Mouse (Mus musculus): ENCODE results near the gene Ctr9.

The Ctr9 gene

GRCm38 (mm10) chr7:111029046-111029553, 349 bp downstream of the Ctr9 start:
- DNase-seq (ENCODE audit: low spot score in 2 of 2) = no peak

- DNase-seq (ENCODE audit: low spot score in 2 of 2) = no peak
These were observed 20.2 kb downstream of the Ctr9 start for GRCm38 (mm10) chr7:111048920-111049319.

DNA sequence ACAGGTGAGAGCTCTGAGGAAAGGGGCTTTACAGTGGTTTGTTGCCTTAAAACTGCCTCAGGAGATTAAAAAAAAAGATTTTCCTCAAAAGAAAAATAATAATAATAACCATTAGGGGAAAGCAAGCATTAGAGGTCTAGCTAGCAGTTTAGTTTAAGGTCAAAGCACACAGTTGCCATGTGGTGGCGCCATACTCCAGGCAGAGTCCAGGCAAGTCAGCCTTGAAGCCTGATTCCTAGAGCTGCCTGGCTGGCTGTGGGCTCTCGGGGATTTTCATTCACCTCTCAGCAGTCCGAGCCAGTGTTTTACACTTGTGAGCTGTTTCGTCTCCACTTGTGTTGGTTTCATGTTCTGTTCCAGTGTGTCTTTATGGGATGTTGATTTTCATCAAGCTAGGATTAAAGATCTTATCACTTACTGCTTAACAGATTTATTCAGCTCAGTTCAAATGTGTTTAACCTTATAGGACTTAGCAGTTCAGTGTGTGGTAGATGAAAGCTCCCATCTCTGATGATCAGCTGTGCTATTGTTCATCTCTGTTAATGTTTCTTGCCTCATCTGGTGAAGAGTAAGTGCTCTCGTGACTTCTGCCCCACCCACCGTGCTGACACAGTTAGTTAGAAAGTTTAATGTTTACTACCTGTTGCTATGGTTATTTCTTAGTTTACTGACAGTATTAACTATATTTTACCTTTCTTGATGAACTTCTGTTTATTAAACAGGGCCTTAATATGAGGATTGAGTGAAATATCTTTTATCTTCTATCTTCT, 21.1 kb downstream of the Ctr9 start:
- peak; percentile 46 to 78 for DNase-seq (ENCODE audit: low spot score in 2 of 2)

DNA sequence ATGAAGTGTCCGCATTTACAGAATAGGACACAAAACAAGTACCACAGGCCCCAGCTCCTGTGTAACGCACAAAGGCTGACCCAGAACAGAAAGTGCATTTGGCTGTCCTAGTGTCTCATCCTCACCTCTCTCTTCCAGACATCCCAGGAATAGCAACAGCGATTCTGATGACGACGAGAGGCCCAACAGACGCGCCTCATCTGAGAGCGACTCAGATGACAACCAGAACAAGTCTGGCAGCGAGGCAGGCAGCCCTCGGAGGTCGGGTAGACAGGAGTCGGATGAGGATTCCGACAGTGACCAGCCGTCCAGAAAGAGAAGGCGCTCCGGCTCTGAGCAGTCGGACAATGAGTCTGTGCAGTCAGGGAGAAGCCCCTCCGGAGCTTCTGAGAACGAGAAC, 26.5 kb downstream of the Ctr9 start:
- no peak for DNase-seq (ENCODE audit: low spot score in 2 of 2)

DNA sequence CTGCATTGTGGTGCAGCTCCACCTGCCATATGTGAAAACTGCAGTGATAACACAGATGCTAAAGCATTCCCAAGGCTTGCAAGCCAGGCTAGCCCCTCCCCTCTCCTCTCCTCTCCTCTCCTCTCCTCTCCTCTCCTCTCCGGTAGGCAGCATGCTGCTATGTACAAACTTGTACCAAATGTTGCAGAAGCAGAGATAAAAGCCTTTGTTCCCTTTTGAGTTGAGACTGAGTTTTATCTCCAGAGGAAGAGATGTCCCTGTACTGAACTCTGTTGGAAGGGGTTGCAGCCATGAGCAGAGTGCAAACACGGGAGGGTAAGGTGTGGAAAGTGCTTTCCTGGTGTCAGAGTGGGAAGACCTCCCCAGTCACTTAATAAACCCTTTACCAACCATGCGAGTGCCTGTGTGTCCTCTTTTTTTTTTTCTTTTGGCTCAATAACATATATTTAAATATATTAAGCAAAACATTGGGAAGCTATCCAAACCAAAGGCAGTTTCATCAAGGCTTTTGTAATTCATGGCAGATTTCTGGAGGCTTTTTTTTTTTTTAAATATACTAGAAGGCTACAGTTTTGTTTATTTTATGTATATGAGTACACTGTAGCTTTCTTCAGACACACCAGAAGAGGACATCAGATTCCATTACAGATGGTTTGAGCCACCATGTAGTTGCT, 27.4 kb downstream of the Ctr9 start:
- DNase-seq (ENCODE audit: low spot score in 2 of 2) = no peak

- DNase-seq (ENCODE audit: low spot score in 2 of 2) = no peak
These were observed 30.8 kb downstream of the Ctr9 start for GRCm38 (mm10) chr7:111059527-111059926.

DNA sequence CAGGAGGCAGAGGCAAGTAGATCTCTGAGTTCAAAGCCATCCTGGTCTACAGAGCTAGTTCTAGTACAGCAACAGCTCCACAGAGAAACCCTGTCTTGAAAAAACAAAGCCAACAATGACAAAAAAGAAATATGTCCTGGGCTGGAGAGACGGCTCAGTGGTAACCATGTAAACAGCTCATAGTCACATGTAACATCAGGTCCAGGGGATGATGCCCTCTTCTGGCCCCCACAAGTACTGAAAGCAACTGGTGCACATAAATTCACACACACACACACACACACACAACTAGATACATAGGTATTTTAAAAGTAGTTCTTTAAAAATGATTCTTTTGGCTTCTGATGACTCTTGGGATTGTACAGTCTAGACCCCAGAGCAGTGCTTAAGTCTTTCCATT, 34.2 kb downstream of the Ctr9 start:
- no peak for DNase-seq (ENCODE audit: low spot score in 2 of 2)

DNA sequence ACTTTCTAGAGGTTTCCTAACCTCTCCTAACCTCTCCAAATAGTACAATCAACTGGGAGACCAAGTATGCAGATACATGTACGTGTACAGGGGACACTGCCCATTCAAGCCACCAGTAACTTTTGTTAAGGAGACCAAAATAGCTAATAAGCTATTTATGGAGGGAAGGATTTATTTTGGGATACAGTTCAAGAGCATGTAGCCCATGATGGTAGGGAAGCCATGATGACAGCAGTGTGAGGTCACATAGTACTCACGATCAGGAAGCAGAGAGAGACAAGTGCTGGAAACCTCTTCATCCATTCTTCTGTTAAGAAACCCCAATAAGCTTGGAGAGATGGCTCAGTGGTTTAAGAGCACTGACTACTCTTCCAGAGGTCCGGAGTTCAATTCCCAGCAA, 39.4 kb downstream of the Ctr9 start:
- DNase-seq (ENCODE audit: low spot score in 2 of 2) = no peak

- DNase-seq (ENCODE audit: low spot score in 2 of 2) = no peak
These were observed 40.9 kb downstream of the Ctr9 start for GRCm38 (mm10) chr7:111069439-111070166.

DNA sequence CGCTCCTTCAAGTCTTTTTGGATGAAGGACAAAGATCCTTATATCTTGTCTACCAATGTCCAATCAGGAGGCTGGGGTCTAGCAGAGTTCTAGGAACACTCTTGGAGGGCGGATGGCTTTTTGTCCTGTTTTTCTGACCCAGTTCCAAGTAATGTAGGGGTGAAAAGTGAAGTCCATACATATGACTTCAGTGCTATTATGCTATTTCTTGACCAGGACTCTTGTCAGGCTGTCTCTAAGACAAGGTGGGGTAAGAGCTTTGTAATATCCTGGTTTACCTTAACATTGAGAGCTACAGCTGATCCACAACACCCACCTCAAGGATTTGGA, 41.4 kb downstream of the Ctr9 start:
- DNase-seq (ENCODE audit: low spot score in 2 of 2) = no peak

DNA sequence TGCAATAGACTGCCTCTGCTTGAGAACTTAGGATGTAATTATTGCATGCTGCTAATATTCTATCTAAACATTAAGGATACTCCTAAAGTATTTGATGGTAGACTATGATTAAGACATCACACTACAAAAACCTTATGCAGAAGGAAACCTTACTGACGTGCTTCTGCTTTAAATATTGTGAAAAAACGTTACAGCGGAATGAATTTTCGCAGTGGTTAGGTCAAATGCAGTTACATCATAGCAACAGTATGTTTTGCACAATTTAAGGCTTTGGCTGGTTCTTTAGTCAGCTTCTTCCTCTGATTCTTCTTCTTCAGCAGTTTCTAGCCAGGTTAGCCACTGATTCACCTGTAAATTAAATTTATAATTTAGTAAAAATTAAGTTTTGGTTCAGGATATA, 43.7 kb downstream of the Ctr9 start:
- DNase-seq (ENCODE audit: low spot score in 2 of 2) = no peak

GRCm38 (mm10) chr7:111075288-111075687, 46.5 kb downstream of the Ctr9 start:
- no peak for DNase-seq (ENCODE audit: low spot score in 2 of 2)

DNA sequence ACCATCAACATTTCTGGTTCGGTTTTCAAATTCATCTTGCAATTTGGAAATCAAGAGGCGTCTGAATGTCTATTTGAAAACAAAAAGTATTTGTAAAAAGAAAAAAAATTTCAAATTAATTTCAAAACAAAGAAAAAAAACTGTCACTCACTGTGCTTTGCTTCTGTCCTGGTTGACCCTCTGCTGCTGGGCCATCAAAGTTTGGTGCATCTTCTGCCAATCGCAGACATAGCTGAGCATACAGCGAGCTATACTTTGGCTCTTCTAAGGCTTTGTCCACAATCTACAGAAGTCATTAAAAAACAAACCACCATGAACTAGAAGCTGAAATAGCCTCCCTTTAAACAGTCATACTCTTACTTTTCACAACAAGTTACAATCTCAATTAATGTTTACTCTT, 49.5 kb downstream of the Ctr9 start:
- DNase-seq (ENCODE audit: low spot score in 2 of 2) = no peak

DNA sequence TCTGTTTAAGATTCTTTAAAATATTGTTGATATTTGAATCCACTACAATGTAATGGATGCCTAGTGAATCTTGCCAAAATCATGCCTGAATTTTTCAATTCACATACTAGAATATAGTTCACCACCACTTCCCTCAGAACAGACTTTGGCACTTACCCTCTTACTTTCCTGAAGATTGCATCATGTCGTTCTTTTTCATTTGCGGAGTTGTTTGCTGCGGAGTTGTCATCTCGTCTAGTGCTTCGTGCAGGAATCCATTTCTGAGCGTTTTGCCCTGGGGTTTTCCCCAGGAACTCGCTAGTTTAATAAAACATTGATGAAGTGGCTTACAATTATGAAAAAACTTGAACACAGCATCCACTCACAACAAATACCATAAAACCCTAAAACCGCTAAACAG, 51.3 kb downstream of the Ctr9 start:
- no peak for DNase-seq (ENCODE audit: low spot score in 2 of 2)

DNA sequence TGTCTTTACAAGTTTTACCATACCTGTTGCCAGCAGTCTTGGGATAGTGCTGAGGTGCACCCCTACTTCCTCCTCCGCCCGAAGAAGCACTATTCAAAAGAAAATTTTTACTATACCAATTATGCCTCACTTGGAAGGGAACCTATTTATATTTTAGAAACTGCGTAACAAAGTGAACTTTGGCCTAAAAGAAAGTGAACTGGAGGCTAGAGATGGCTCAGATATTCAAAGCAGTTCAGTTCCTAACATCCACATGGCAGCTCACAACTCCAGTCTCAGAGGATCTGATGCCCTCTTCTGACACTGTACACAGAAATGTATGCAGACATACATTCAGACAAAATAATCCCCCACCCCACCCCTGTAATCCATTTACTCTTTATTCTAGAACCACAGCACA, 52.1 kb downstream of the Ctr9 start:
- no peak for DNase-seq (ENCODE audit: low spot score in 2 of 2)

DNA sequence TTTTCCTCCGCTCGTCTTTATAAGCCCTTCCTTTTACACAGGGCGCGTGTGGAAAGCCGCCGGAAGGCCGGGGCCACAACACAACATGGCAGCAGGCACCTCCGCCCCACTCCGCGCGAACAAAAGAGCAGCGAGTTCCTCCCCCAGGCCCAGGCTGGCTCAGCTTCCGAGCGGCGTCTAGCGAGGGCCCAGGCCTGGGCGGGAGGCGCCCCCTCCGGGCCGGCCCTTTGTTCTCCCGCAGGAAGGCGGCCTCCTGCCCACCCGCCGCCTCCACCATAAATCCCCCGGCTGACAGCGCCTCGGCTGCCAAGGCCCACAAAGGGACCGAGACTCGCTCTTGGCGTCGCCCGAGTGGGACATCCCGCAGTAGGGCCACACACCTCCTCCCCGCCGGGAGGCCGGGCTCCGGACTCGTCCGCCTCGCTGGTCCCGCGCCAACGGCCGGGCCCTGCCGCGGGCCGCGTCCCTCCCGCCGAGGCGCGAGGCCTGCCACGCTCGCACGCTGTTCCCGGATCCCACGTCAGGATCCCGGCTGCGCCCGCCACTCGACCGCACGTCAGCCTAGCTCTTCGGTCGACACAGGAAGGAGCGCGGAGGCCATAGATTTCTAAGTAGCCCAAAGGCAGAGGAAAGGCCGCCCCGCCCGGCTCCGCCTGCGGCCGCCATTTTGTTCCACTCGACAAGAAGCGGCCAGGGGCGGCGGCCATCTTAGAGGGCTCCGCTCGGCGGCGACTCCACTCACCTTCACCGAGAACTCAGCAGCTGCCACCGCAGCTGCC, 53.5 kb downstream of the Ctr9 start:
- DNase-seq (ENCODE audit: low spot score in 2 of 2) = peak; percentile 87 to 91

GRCm38 (mm10) chr7:111082822-111083732, 54.3 kb downstream of the Ctr9 start, which contains the start of gene Eif4g2:
Eif4g2 (minus strand) TSS chr7:111083030.
- peak; percentile 98 for DNase-seq (ENCODE audit: low spot score in 2 of 2)

- DNase-seq (ENCODE audit: low spot score in 2 of 2) = no peak
These were observed 55.0 kb downstream of the Ctr9 start for GRCm38 (mm10) chr7:111083733-111084120.

GRCm38 (mm10) chr7:111084443-111084842, 55.7 kb downstream of the Ctr9 start:
- DNase-seq (ENCODE audit: low spot score in 2 of 2) = no peak

DNA sequence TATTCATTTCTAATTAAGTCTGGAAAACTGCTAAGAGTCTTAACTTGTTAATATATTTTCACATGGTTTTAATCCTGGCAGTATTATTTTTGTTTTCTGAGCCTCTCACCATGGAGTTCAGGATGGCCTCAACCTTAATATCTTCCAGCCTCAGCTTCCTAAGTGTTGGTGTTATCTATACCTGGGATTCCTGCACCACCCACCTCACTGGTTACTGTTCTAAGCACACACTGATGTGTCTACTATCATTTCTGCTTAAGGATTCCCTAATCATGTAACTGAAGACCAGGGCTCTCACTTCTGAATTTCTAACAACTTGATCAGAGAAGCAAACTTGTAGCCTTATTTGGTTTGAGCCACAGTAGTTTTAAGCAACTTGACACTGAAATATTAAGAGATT, 56.4 kb downstream of the Ctr9 start:
- DNase-seq (ENCODE audit: low spot score in 2 of 2) = no peak

DNA sequence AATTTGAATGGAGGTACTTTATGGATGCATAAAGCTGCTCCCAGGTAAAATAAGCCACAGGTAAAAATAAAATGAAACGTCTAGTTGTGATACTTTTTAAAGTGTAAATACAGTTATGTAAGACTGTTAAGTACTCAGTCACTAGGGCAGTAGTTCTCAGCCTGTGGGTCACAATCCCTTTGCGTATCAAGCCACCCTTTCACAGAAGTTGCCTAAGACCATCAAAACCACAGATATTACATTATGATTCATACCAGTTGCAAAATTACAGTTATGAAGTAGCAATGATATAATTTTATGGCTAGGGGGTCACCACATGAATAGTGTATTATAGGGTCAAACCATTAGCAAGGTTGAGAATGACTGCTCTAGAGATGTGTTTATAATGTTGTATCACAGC, 66.4 kb downstream of the Ctr9 start:
- no peak for DNase-seq (ENCODE audit: low spot score in 2 of 2)

All from spleen, postnatal 10 days (tissue).